Mouse (Mus musculus) megakaryocyte, embryonic 14.5 days (primary cell): ENCODE measurements at regions not wholly inside any gene's neighbourhood (a gene's known extent, or its start where the extent isn't known, plus 50 kb on each side); places are given as distances from the start of the nearest gene placed in this dataset.

Experiments used
- H3K27me3 ChIP-seq: replicated peaks from 2 replicates; pipeline ENCODE3; 2012; ENCODE audit warnings: inconsistent platforms
- H3K36me3 ChIP-seq: replicated peaks from 2 replicates; pipeline ENCODE3; 2012; ENCODE audit warnings: low read length, inconsistent platforms, mixed read lengths
- H3K4me1 ChIP-seq: 2 replicates; pipeline ENCODE4 v1.6.1; 2012; ENCODE audit warnings: inconsistent platforms
- H3K4me3 ChIP-seq: replicated peaks from 2 replicates; pipeline ENCODE3; 2012; ENCODE audit warnings: moderate library complexity, mild to moderate bottlenecking, inconsistent platforms
- H3K9me3 ChIP-seq: 2 replicates; pipeline ENCODE4 v1.6.1; 2012; ENCODE audit warnings: inconsistent platforms
- FLI1 ChIP-seq: IDR thresholded peaks from 2 replicates; pipeline ENCODE4 v1.6.1; 2012; ENCODE audit warnings: low read length, inconsistent platforms, mixed read lengths
- GATA1 ChIP-seq: IDR thresholded peaks from 3 replicates; pipeline ENCODE4 v1.6.1; 2012; ENCODE audit warnings: mixed read lengths, low read length, inconsistent platforms, borderline replicate concordance

GRCm38 (mm10) chr15:68428444-68429228, 1927.9 kb upstream of the Lrrc6 start:
- TF ChIP-seq FLI1 (no peak), GATA1 (no peak)

DNA sequence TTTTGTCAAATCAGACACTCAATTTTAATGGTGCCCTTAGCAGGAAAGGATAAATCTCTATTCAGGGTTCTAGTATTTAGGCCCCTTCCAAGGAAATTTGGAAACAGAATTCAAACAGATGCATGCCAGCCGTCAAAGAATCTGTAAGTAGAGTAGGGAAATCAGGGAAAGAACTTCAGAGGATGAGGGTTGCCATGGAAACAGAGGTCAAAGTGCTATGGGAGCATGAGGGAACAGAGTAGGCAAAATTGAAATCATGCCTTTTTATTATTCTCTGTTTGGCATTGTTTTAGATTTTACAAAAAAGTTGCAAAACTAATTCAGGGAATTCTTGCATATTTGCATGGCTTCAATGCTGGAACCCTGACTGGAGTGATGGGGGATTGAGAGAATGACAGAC, 1916.4 kb upstream of the Lrrc6 start:
- H3K36me3 ChIP-seq: no peaks in the 10 kb centered on the region
- 0 out of 2 replicates have a peak, but pooled peaks cover 3% of the 10 kb centered on the region for H3K4me1 ChIP-seq
- TF ChIP-seq GATA1 (no peak), FLI1 (no peak)
- no peaks in the 10 kb centered on the region for H3K9me3 ChIP-seq
- H3K27me3 ChIP-seq: no peaks in the 10 kb centered on the region
- H3K4me3 ChIP-seq: no peak overlapping the region

More at GRCm38 (mm10) chr15:68428444-68429228, 1927.9 kb upstream of the Lrrc6 start:
- Histone ChIP-seq H3K36me3 (no peaks in the 10 kb centered on the region), H3K9me3 (no peaks in the 10 kb centered on the region), H3K4me1 (no peaks in the 10 kb centered on the region), H3K4me3 (no peak overlapping the region), H3K27me3 (peaks cover 2% of the 10 kb centered on the region)

DNA sequence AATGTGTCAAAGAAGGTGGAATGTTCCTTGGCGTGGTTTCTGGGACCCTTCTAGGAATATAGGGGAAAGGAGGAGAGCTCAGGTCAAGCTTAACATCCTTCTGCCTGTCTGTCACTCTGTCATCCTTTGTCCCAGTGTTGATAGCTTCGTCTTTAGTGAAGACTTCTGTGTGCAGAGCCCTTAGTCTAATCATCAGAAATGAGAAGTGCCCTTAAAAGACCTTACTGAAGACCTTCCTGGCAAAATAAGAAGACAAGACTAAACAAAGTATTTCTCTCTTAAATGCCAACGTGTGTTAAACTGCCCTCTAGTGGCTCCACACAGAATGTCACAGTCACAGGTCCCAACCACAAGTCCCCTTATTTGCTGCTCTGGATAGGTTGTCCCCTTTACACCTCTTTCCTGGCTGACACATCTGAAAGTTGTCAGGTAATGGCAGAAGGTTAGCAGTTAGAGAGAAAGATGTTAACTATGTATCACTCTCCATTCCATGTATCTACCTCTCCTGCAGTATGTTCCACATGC, 1914.8 kb upstream of the Lrrc6 start:
- H3K36me3 ChIP-seq: no peaks in the 10 kb centered on the region
- no peaks in the 10 kb centered on the region for H3K27me3 ChIP-seq
- TF ChIP-seq GATA1: no peak
- no peak for TF ChIP-seq FLI1
- no peak overlapping the region for H3K4me3 ChIP-seq
- 0 out of 2 replicates have a peak, but pooled peaks cover 3% of the 10 kb centered on the region for H3K4me1 ChIP-seq
- H3K9me3 ChIP-seq: no peaks in the 10 kb centered on the region

- no peaks in the 10 kb centered on the region for H3K9me3 ChIP-seq
- TF ChIP-seq GATA1: no peak
- no peak for TF ChIP-seq FLI1
Observed at GRCm38 (mm10) chr15:68414047-68414446, 1913.3 kb upstream of the Lrrc6 start.

DNA sequence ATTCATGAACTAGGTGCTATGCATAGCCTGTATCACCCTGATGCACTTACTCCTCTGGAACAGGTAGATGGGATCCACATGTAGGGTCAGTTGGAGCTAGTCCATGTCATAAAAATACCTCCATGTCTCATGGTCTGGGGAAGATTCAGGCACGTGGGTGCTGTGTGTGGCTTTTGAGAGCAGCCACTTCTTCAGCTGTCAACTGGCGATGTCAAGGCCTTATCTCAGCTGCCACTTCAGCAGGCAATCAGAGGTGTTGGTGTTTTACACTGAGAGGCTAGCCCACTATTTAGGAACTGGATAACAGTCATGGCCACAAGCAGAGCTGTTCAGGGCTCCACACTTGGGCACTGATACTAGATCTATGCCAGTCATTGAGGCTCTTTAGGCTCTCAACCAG, 1912.0 kb upstream of the Lrrc6 start:
- TF ChIP-seq GATA1 (no peak), FLI1 (no peak)
- 0 out of 2 replicates have a peak, but pooled peaks cover 3% of the 10 kb centered on the region for H3K4me1 ChIP-seq
- no peaks in the 10 kb centered on the region for H3K27me3 ChIP-seq

More at GRCm38 (mm10) chr15:68414047-68414446, 1913.3 kb upstream of the Lrrc6 start:
- no peaks in the 10 kb centered on the region for H3K27me3 ChIP-seq
- H3K36me3 ChIP-seq: no peaks in the 10 kb centered on the region
- 0 out of 2 replicates have a peak, but pooled peaks cover 3% of the 10 kb centered on the region for H3K4me1 ChIP-seq
- no peak overlapping the region for H3K4me3 ChIP-seq

DNA sequence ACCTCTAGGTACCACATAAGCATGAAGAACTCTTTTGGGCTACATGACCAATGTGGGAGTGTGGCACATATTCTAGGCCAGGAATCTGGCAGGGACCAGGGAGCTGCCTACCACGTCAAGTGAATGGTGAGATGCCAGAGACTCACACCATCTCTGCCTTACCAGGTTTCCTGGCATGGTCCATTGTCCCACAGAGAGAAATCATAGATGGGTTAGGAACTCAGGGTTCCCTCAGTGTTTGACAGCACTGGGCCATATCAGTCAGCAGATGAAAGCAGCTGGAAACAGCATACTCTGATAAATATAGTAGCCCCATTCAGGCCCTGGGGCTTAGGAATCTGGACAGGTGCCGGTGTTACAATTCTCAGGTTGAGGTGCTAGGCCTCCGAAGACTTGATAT, 1911.4 kb upstream of the Lrrc6 start:
- Histone ChIP-seq H3K27me3 (no peaks in the 10 kb centered on the region), H3K4me3 (no peak overlapping the region), H3K36me3 (no peaks in the 10 kb centered on the region), H3K4me1 (0 out of 2 replicates have a peak, but pooled peaks cover 3% of the 10 kb centered on the region), H3K9me3 (no peaks in the 10 kb centered on the region)
- TF ChIP-seq GATA1: no peak
- no peak for TF ChIP-seq FLI1

More for the DNA sequence above, 1912.0 kb upstream of the Lrrc6 start:
- Histone ChIP-seq H3K9me3 (no peaks in the 10 kb centered on the region), H3K4me3 (no peak overlapping the region), H3K36me3 (no peaks in the 10 kb centered on the region)

GRCm38 (mm10) chr15:68403554-68404070, 1902.9 kb upstream of the Lrrc6 start:
- Histone ChIP-seq H3K4me3 (no peak overlapping the region), H3K9me3 (no peaks in the 10 kb centered on the region)

DNA sequence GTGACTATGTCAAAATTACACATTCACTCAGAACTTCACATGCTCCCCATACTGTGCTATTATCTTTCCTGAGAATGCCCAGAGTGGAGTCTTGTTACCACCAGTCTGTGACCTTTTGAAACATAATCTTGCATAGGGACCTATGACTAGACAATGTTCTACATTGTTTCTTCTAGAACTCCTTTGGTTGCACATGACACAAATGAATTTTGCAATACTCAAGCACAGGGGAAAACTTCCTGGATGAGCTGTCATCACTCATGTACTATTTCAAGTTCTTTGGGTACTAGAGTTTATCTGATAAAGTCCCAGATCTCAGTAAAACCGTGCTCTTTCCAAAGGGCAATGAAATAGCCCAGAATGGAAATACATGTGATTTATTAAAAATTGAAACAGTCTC, 1901.0 kb upstream of the Lrrc6 start:
- H3K4me1 ChIP-seq: no peaks in the 10 kb centered on the region
- no peaks in the 10 kb centered on the region for H3K27me3 ChIP-seq
- H3K9me3 ChIP-seq: no peaks in the 10 kb centered on the region
- H3K36me3 ChIP-seq: no peaks in the 10 kb centered on the region
- H3K4me3 ChIP-seq: no peak overlapping the region
- TF ChIP-seq FLI1 (no peak), GATA1 (no peak)

More at GRCm38 (mm10) chr15:68403554-68404070, 1902.9 kb upstream of the Lrrc6 start:
- H3K36me3 ChIP-seq: no peaks in the 10 kb centered on the region
- TF ChIP-seq GATA1: no peak
- TF ChIP-seq FLI1: no peak
- no peaks in the 10 kb centered on the region for H3K27me3 ChIP-seq
- no peaks in the 10 kb centered on the region for H3K4me1 ChIP-seq

DNA sequence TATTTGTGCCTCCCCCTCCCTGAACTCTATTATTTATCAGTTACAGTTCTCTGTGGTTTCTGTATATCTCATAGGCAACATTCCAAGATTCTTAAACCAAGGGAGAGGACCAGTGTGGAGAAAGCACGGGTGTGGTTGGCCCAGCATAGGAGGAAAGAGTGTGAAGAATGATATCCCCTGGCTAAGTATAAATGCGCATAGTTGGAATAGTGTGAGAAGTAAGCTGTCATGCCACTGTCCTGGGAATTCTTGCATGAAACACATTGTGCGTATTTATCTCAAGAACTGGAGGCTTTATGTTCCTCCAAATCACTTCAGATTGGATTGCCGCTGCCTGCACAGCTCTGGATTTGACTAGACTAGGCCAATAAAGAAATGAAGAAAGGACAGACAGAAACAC, 1900.3 kb upstream of the Lrrc6 start:
- Histone ChIP-seq H3K9me3 (no peaks in the 10 kb centered on the region), H3K4me3 (no peak overlapping the region), H3K4me1 (no peaks in the 10 kb centered on the region), H3K36me3 (no peaks in the 10 kb centered on the region), H3K27me3 (no peaks in the 10 kb centered on the region)
- TF ChIP-seq GATA1 (no peak), FLI1 (no peak)

DNA sequence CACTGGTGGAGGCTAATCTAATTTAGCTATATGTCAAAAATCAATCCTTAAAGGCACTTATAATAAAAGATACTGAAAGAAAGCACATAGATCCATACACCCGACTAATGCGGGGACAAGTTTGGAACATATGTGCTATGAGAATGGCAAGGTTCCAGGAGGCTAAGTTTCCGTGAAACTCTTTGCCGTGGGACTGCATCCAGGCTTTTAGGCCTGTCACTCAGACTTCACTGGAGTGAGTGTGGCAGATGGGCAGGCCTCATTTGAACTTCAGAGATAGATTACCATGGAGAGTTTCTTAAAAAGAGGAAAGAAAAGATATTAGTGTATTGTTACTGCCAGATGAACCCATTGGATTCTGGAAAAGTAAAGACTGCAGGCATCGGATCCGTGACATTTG, 1895.9 kb upstream of the Lrrc6 start:
- TF ChIP-seq FLI1: no peak
- TF ChIP-seq GATA1: no peak
- H3K4me3 ChIP-seq: no peak overlapping the region
- H3K27me3 ChIP-seq: no peaks in the 10 kb centered on the region
- no peaks in the 10 kb centered on the region for H3K9me3 ChIP-seq
- H3K4me1 ChIP-seq: no peaks in the 10 kb centered on the region
- H3K36me3 ChIP-seq: no peaks in the 10 kb centered on the region
